Mouse (Mus musculus): Measurements from ENCODE around the gene Agap3. TPM values are rescaled to one million over a fixed set of nuclear protein-coding genes. Genes with fewer than 3 reads are reported as not detected.

Agap3 gene
- total RNA-seq, 2 experiments from 2014 or later = 3.5 to 14.5 TPM

GRCm38 (mm10) chr5:24427285-24427633 is 24.7 kb upstream of the Agap3 start:
- no peak for ATAC-seq (replicated peaks; ENCODE audit: low FRiP score, poor library complexity, severe bottlenecking)

- ATAC-seq (replicated peaks; ENCODE audit: low FRiP score, poor library complexity, severe bottlenecking) = no peak
Observed at GRCm38 (mm10) chr5:24427981-24428402, 24.0 kb upstream of the Agap3 start.

- no peak for ATAC-seq (replicated peaks; ENCODE audit: low FRiP score, poor library complexity, severe bottlenecking)
Observed at GRCm38 (mm10) chr5:24428596-24428995, 23.4 kb upstream of the Agap3 start.

- ATAC-seq (replicated peaks; ENCODE audit: low FRiP score, poor library complexity, severe bottlenecking) = no peak
Observed at GRCm38 (mm10) chr5:24433993-24434392, 18.0 kb upstream of the Agap3 start.

GRCm38 (mm10) chr5:24441187-24441586 is 10.8 kb upstream of the Agap3 start:
- no peak for ATAC-seq (replicated peaks; ENCODE audit: low FRiP score, poor library complexity, severe bottlenecking)

- ATAC-seq (replicated peaks; ENCODE audit: low FRiP score, poor library complexity, severe bottlenecking) = no peak
Observed at GRCm38 (mm10) chr5:24442029-24442428, 9.9 kb upstream of the Agap3 start.

GRCm38 (mm10) chr5:24443204-24443603 is 8.8 kb upstream of the Agap3 start:
- no peak for ATAC-seq (replicated peaks; ENCODE audit: low FRiP score, poor library complexity, severe bottlenecking)

GRCm38 (mm10) chr5:24443927-24444326 is 8.1 kb upstream of the Agap3 start:
- no peak for ATAC-seq (replicated peaks; ENCODE audit: low FRiP score, poor library complexity, severe bottlenecking)

- ATAC-seq (replicated peaks; ENCODE audit: low FRiP score, poor library complexity, severe bottlenecking) = peak; percentile 88
Observed at GRCm38 (mm10) chr5:24444746-24445427, 7.1 kb upstream of the Agap3 start, which contains the start of gene Fastk. Gene Fastk (minus strand): TSS chr5:24445287.

- ATAC-seq (replicated peaks; ENCODE audit: low FRiP score, poor library complexity, severe bottlenecking) = peak; percentile 1; the same call in 1 of the 2 replicates
Observed at GRCm38 (mm10) chr5:24445428-24446080, 6.4 kb upstream of the Agap3 start.

GRCm38 (mm10) chr5:24446630-24447029 is 5.3 kb upstream of the Agap3 start:
- ATAC-seq (replicated peaks; ENCODE audit: low FRiP score, poor library complexity, severe bottlenecking) = no peak

- ATAC-seq (replicated peaks; ENCODE audit: low FRiP score, poor library complexity, severe bottlenecking) = peak; percentile 36
Observed at GRCm38 (mm10) chr5:24447624-24448298, 4.2 kb upstream of the Agap3 start, which contains the start of gene Tmub1. Gene Tmub1 (minus strand): TSS chr5:24447854.

- peak; percentile 63 for ATAC-seq (replicated peaks; ENCODE audit: low FRiP score, poor library complexity, severe bottlenecking)
Observed at GRCm38 (mm10) chr5:24451264-24452029, 530 bp upstream of the Agap3 start.

- ATAC-seq (replicated peaks; ENCODE audit: low FRiP score, poor library complexity, severe bottlenecking) = peak; percentile 40
Observed at GRCm38 (mm10) chr5:24452691-24453233, 785 bp downstream of the Agap3 start.

GRCm38 (mm10) chr5:24453283-24453984 is 1.5 kb downstream of the Agap3 start:
- ATAC-seq (replicated peaks; ENCODE audit: low FRiP score, poor library complexity, severe bottlenecking) = no peak

GRCm38 (mm10) chr5:24453985-24454303 is 2.0 kb downstream of the Agap3 start:
- no peak for ATAC-seq (replicated peaks; ENCODE audit: low FRiP score, poor library complexity, severe bottlenecking)

GRCm38 (mm10) chr5:24455076-24455475 is 3.1 kb downstream of the Agap3 start:
- ATAC-seq (replicated peaks; ENCODE audit: low FRiP score, poor library complexity, severe bottlenecking) = no peak

GRCm38 (mm10) chr5:24455613-24456012 is 3.6 kb downstream of the Agap3 start:
- no peak for ATAC-seq (replicated peaks; ENCODE audit: low FRiP score, poor library complexity, severe bottlenecking)

- no peak for ATAC-seq (replicated peaks; ENCODE audit: low FRiP score, poor library complexity, severe bottlenecking)
Observed at GRCm38 (mm10) chr5:24466762-24467161, 14.8 kb downstream of the Agap3 start.

Measured in erythroblast, adult 5-6 weeks (primary cell).